Mouse (Mus musculus): ENCODE measurements at regions not wholly inside any gene's neighbourhood (a gene's known extent, or its start where the extent isn't known, plus 50 kb on each side); places are given as distances from the start of the nearest gene placed in this dataset.

GRCm38 (mm10) chr1:185728406-185728805, 273.8 kb downstream of the Slc30a10 start:
- Histone ChIP-seq H3K36me3 (no peaks in the 10 kb centered on the region), H3K27me3 (no peaks in the 10 kb centered on the region), H3K9ac (replicated peaks) (no peak overlapping the region), H3K4me3 (no peak overlapping the region), H3K27ac (replicated peaks) (no peak overlapping the region), H3K4me1 (peaks cover 3% of the 10 kb centered on the region; the same call in 1 of the 2 replicates), H3K4me2 (replicated peaks) (no peak overlapping the region), H3K9me3 (no peaks in the 10 kb centered on the region)
- WGBS: 70% methylated on average over 3 of the region's 3 CpGs
- ATAC-seq (ENCODE audit: low FRiP score, low read depth): no peak

GRCm38 (mm10) chr1:185731062-185731461, 276.4 kb downstream of the Slc30a10 start:
- Histone ChIP-seq H3K4me3 (no peak overlapping the region), H3K36me3 (no peaks in the 10 kb centered on the region), H3K4me1 (peaks cover 3% of the 10 kb centered on the region; the same call in 1 of the 2 replicates), H3K27ac (replicated peaks) (no peak overlapping the region), H3K27me3 (no peaks in the 10 kb centered on the region), H3K9me3 (no peaks in the 10 kb centered on the region), H3K9ac (replicated peaks) (no peak overlapping the region), H3K4me2 (replicated peaks) (no peak overlapping the region)
- no peak for ATAC-seq (ENCODE audit: low FRiP score, low read depth)
- WGBS: 79% methylated on average over 9 of the region's 9 CpGs

- WGBS: 68% methylated on average over 2 of the region's 2 CpGs
- Histone ChIP-seq H3K9ac (replicated peaks) (no peak overlapping the region), H3K27me3 (no peaks in the 10 kb centered on the region), H3K36me3 (no peaks in the 10 kb centered on the region), H3K4me1 (peaks cover 9% of the 10 kb centered on the region; the same call in 1 of the 2 replicates), H3K9me3 (no peaks in the 10 kb centered on the region), H3K4me3 (no peak overlapping the region), H3K27ac (replicated peaks) (no peak overlapping the region), H3K4me2 (replicated peaks) (no peak overlapping the region)
- no peak for ATAC-seq (ENCODE audit: low FRiP score, low read depth)
These were observed 282.1 kb downstream of the Slc30a10 start for GRCm38 (mm10) chr1:185736773-185737172.

- H3K27ac ChIP-seq (replicated peaks): peak overlapping the region; percentile 32
- WGBS: 46% methylated on average over 11 of the region's 11 CpGs
These were observed 286.6 kb downstream of the Slc30a10 start for GRCm38 (mm10) chr1:185741034-185741890.

GRCm38 (mm10) chr1:185749251-185749650, 294.6 kb downstream of the Slc30a10 start:
- no peak overlapping the region for H3K4me3 ChIP-seq
- no peak for ATAC-seq (ENCODE audit: low FRiP score, low read depth)
- H3K9ac ChIP-seq (replicated peaks): no peak overlapping the region
- H3K9me3 ChIP-seq: no peaks in the 10 kb centered on the region
- no peak overlapping the region for H3K4me2 ChIP-seq (replicated peaks)
- H3K36me3 ChIP-seq: no peaks in the 10 kb centered on the region
- H3K27me3 ChIP-seq: no peaks in the 10 kb centered on the region
- no peak overlapping the region for H3K27ac ChIP-seq (replicated peaks)
- WGBS: 72% methylated on average over 2 of the region's 2 CpGs
- H3K4me1 ChIP-seq: 0 out of 2 replicates have a peak, but pooled peaks cover 3% of the 10 kb centered on the region

More at GRCm38 (mm10) chr1:185741034-185741890, 286.6 kb downstream of the Slc30a10 start:
- Histone ChIP-seq H3K36me3 (no peaks in the 10 kb centered on the region), H3K9ac (replicated peaks) (no peak overlapping the region), H3K9me3 (no peaks in the 10 kb centered on the region), H3K27me3 (no peaks in the 10 kb centered on the region), H3K4me2 (replicated peaks) (no peak overlapping the region), H3K4me1 (peaks cover 9% of the 10 kb centered on the region; the same call in 1 of the 2 replicates), H3K4me3 (no peak overlapping the region)
- ATAC-seq (ENCODE audit: low FRiP score, low read depth): peak; percentile 63; the same call in 1 of the 2 replicates

- Histone ChIP-seq H3K9me3 (no peaks in the 10 kb centered on the region), H3K4me1 (no peaks in the 10 kb centered on the region), H3K9ac (replicated peaks) (no peak overlapping the region), H3K4me3 (no peak overlapping the region), H3K27me3 (no peaks in the 10 kb centered on the region), H3K27ac (replicated peaks) (no peak overlapping the region), H3K4me2 (replicated peaks) (no peak overlapping the region), H3K36me3 (no peaks in the 10 kb centered on the region)
- no peak for ATAC-seq (ENCODE audit: low FRiP score, low read depth)
- 75% methylated on average over 13 of the region's 13 CpGs for WGBS
These were observed 300.0 kb downstream of the Slc30a10 start for GRCm38 (mm10) chr1:185754486-185755290.

DNA sequence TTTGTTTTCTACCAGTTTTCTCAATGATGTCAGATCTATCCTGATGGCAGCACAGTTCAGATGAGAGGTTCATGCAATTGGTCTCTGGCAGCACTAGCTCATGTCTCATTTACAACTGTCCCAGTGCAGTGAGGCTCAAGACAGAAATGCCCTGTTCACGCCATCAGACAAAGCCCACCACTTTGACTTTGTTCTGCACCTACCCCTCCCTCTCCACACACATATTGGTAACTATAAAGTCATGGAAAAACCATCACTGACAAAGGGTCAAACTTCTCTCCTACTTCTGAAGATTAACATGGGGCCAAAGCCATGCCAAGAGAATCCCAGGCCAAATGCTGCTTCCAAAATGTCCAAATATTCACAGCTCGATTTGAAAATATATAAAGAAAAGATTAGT, 302.7 kb downstream of the Slc30a10 start:
- Histone ChIP-seq H3K9me3 (no peaks in the 10 kb centered on the region), H3K27ac (replicated peaks) (no peak overlapping the region), H3K4me1 (no peaks in the 10 kb centered on the region), H3K9ac (replicated peaks) (no peak overlapping the region), H3K36me3 (no peaks in the 10 kb centered on the region), H3K4me2 (replicated peaks) (no peak overlapping the region), H3K4me3 (no peak overlapping the region), H3K27me3 (no peaks in the 10 kb centered on the region)
- no peak for ATAC-seq (ENCODE audit: low FRiP score, low read depth)
- WGBS: 79% methylated on average over 2 of the region's 2 CpGs

DNA sequence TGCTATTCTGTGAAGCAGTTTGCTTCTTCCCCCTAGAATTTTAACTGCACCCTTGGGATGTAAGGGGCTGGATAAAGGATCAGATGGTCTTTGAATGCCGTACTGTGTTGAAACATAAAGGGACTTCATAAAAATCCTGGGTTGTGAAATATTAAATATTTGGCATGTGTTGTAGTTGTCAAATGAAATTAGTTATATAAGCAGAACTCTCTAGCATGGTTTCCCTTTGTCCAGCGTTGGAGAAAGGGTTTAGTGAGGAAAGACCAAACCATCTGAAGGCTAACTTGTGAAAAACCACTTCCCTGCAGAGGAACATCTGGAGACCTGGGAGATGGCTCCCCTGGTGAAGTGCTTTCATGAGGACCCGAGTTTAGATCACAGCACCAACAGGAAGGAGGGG, 319.6 kb downstream of the Slc30a10 start:
- no peak overlapping the region for H3K9ac ChIP-seq (replicated peaks)
- no peak overlapping the region for H3K4me2 ChIP-seq (replicated peaks)
- H3K4me1 ChIP-seq: no peaks in the 10 kb centered on the region
- H3K9me3 ChIP-seq: no peaks in the 10 kb centered on the region
- H3K4me3 ChIP-seq: no peak overlapping the region
- H3K27ac ChIP-seq (replicated peaks): no peak overlapping the region
- WGBS: 58% methylated on average over 3 of the region's 3 CpGs
- ATAC-seq (ENCODE audit: low FRiP score, low read depth): no peak
- H3K27me3 ChIP-seq: no peaks in the 10 kb centered on the region; the same call in 1 of the 2 replicates
- no peaks in the 10 kb centered on the region for H3K36me3 ChIP-seq

DNA sequence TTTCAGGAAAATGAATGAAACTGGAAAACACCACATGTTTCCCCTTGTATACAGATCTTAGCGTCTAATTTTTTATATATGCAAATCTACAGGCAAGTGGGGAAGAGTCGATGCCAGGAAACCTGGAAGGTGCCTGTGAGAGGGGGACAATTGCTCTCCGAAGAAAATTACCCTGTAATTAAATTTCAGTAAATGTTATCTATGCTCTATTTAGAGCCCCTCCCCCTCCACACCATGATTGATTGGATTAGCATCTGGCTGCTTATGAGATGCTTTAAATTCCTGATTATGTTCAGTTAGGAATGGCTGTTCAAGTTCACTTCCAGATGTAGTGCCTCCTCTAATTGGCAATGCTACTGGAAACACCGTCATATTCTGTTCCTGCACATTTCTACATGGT, 325.0 kb downstream of the Slc30a10 start:
- no peak overlapping the region for H3K9ac ChIP-seq (replicated peaks)
- H3K9me3 ChIP-seq: no peaks in the 10 kb centered on the region
- no peak overlapping the region for H3K27ac ChIP-seq (replicated peaks)
- H3K4me1 ChIP-seq: no peaks in the 10 kb centered on the region
- no peak overlapping the region for H3K4me2 ChIP-seq (replicated peaks)
- H3K4me3 ChIP-seq: no peak overlapping the region
- 86% methylated on average over 4 of the region's 4 CpGs for whole genome bisulfite sequencing
- no peaks in the 10 kb centered on the region for H3K36me3 ChIP-seq
- no peak for ATAC-seq (ENCODE audit: low FRiP score, low read depth)
- H3K27me3 ChIP-seq: no peaks in the 10 kb centered on the region; the same call in 1 of the 2 replicates

- no peak overlapping the region for H3K4me2 ChIP-seq (replicated peaks)
- H3K9ac ChIP-seq (replicated peaks): no peak overlapping the region
- no peak overlapping the region for H3K27ac ChIP-seq (replicated peaks)
- no peaks in the 10 kb centered on the region for H3K27me3 ChIP-seq
- 92% methylated on average over 3 of the region's 3 CpGs for WGBS
- H3K9me3 ChIP-seq: no peaks in the 10 kb centered on the region
- H3K4me3 ChIP-seq: no peak overlapping the region
- no peak for ATAC-seq (ENCODE audit: low FRiP score, low read depth)
- H3K36me3 ChIP-seq: no peaks in the 10 kb centered on the region
- H3K4me1 ChIP-seq: no peaks in the 10 kb centered on the region
These were observed 315.0 kb downstream of the Lyplal1 start for GRCm38 (mm10) chr1:185802156-185802555.

- H3K4me2 ChIP-seq (replicated peaks): no peak overlapping the region
- H3K9me3 ChIP-seq: no peaks in the 10 kb centered on the region
- no peaks in the 10 kb centered on the region for H3K36me3 ChIP-seq
- H3K9ac ChIP-seq (replicated peaks): no peak overlapping the region
- no peak for ATAC-seq (ENCODE audit: low FRiP score, low read depth)
- H3K27me3 ChIP-seq: no peaks in the 10 kb centered on the region
- no peak overlapping the region for H3K4me3 ChIP-seq
- no peaks in the 10 kb centered on the region for H3K4me1 ChIP-seq
- WGBS: 90% methylated on average over 3 of the region's 3 CpGs
- H3K27ac ChIP-seq (replicated peaks): no peak overlapping the region
These were observed 302.2 kb downstream of the Lyplal1 start for GRCm38 (mm10) chr1:185814901-185815300.

- no peak for ATAC-seq (ENCODE audit: low FRiP score, low read depth)
- Histone ChIP-seq H3K36me3 (no peaks in the 10 kb centered on the region), H3K27ac (replicated peaks) (no peak overlapping the region), H3K27me3 (no peaks in the 10 kb centered on the region), H3K4me1 (no peaks in the 10 kb centered on the region), H3K4me3 (no peak overlapping the region), H3K9ac (replicated peaks) (no peak overlapping the region), H3K4me2 (replicated peaks) (no peak overlapping the region), H3K9me3 (no peaks in the 10 kb centered on the region)
- 37% methylated on average over 5 of the region's 5 CpGs for WGBS
These were observed 298.1 kb downstream of the Lyplal1 start for GRCm38 (mm10) chr1:185819044-185819443.
